Mouse (Mus musculus): ENCODE measurements around the gene Slc25a48. TPM values are rescaled to one million over a fixed set of nuclear protein-coding genes. Genes with fewer than 3 reads are reported as not detected.

Slc25a48 gene
- polyA plus RNA-seq, 1 experiment: 0.02 TPM

DNA sequence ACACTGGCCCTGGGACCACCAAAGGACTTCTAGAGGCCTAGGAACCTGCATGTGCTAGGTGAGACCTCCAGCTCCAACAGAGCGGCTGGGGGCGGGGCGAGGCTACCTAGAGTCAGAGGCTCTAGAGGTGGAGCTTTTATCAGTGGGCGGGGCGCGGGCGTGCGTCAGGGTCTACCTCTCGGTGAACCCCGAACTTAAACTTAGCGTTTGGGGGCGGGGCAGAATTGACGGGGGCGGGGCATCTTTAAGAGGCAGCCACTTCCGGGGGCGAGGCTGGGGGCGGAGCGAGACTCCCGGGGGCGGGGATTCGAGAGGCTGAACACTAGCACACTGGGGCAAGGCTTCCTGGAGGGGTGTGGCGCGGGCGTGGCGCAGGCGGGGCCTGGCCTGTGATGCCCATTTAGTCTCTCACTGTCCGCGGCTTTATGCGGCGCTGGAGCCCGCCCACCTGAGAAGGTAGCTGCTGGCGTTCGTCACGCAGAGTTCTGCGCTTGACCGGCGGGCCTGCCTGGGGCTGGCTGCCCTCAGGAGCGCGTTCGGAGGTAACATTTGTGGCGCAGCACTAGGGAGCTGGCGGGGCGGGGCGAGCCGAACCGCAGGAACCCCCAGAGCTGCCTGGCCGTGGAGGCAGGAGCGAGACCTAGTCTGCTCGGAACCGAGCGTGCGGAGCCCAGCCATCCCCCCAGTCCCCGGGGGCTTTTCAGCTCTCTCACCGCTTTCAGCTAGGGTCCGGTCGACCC, 84.1 kb downstream of the Slc25a48 start, which contains the start of gene Fbxl21:
TSS of gene Fbxl21 (plus strand) at position 392 of the 740 bp plus-strand sequence.
- Histone ChIP-seq H3K36me3 (ENCODE audit: control insufficient read depth, insufficient read depth, low read length) (no peaks in the 10 kb centered on the region), H3K27ac (ENCODE audit: insufficient read depth, low read length) (no peak within 1 kb of the TSS), H3K4me1 (ENCODE audit: control insufficient read depth, insufficient read depth, insufficient read length) (peaks cover 5% of the 10 kb centered on the region), H3K27me3 (ENCODE audit: control insufficient read depth, insufficient read depth, low read length) (no peaks in the 10 kb centered on the region), H3K4me3 (ENCODE audit: extremely low read depth, insufficient read depth, insufficient read length) (peak within 1 kb of the TSS; percentile 67)
- WGBS: 3% methylated on average over 55 of the region's 56 CpGs
- DNase-seq (ENCODE audit: low read depth in 1 of 2, low spot score in 2 of 2): peak; percentile 68 to 93
- no peak for TF ChIP-seq POLR2A (IDR thresholded peaks at IDR 0.05; ENCODE audit: low read depth, low read length)
- no peak for TF ChIP-seq CTCF (IDR thresholded peaks at IDR 0.05; ENCODE audit: extremely low read depth, insufficient read depth, insufficient read length, insufficient replicate concordance)

- TF ChIP-seq CTCF (IDR thresholded peaks at IDR 0.05; ENCODE audit: extremely low read depth, insufficient read depth, insufficient read length, insufficient replicate concordance): no peak
- TF ChIP-seq POLR2A (IDR thresholded peaks at IDR 0.05; ENCODE audit: low read depth, low read length): no peak
- WGBS: 9% methylated on average over 8 of the region's 8 CpGs
- no peak for DNase-seq (ENCODE audit: low read depth in 1 of 2, low spot score in 2 of 2)
- Histone ChIP-seq H3K27me3 (ENCODE audit: control insufficient read depth, insufficient read depth, low read length) (no peaks in the 10 kb centered on the region), H3K27ac (ENCODE audit: insufficient read depth, low read length) (no peak overlapping the region), H3K4me1 (ENCODE audit: control insufficient read depth, insufficient read depth, insufficient read length) (peaks cover 5% of the 10 kb centered on the region), H3K4me3 (ENCODE audit: extremely low read depth, insufficient read depth, insufficient read length) (peak overlapping the region; percentile 67), H3K36me3 (ENCODE audit: control insufficient read depth, insufficient read depth, low read length) (no peaks in the 10 kb centered on the region)
These were observed 84.6 kb downstream of the Slc25a48 start for GRCm38 (mm10) chr13:56522821-56523167.

Other genes starting within 250 kb of the Slc25a48 start
- not detected in 2 replicates for gene Neurog1, start 186.2 kb upstream of the Slc25a48 start, polyA plus RNA-seq (2012; rRNA removed)
- gene Cxcl14, start 141.8 kb upstream of the Slc25a48 start, polyA plus RNA-seq (2012; rRNA removed): 0.43 and 0.46 TPM in 2 replicates
- gene Gm3045, start 11.8 kb upstream of the Slc25a48 start, polyA plus RNA-seq (2012; rRNA removed): not detected in 2 replicates
- gene Il9, start 43.9 kb downstream of the Slc25a48 start, polyA plus RNA-seq (2012; rRNA removed): not detected in 2 replicates
- gene Fbxl21, start 84.1 kb downstream of the Slc25a48 start, polyA plus RNA-seq (2012; rRNA removed): 0.26 and 0.41 TPM in 2 replicates
- not detected in 2 replicates for gene Lect2, start 110.1 kb downstream of the Slc25a48 start, polyA plus RNA-seq (2012; rRNA removed)
- 56.0 and 74.3 TPM in 2 replicates for gene Tgfbi, start 171.2 kb downstream of the Slc25a48 start, polyA plus RNA-seq (2012; rRNA removed)